Mouse (Mus musculus): ENCODE measurements at regions not wholly inside any gene's neighbourhood (a gene's known extent, or its start where the extent isn't known, plus 50 kb on each side); places are given as distances from the start of the nearest gene placed in this dataset.
"Not testable (repeated sequence)": the region's sequence is repeated elsewhere in the genome, so short reads cannot be mapped to it uniquely, and the experiment has no call there.

DNA sequence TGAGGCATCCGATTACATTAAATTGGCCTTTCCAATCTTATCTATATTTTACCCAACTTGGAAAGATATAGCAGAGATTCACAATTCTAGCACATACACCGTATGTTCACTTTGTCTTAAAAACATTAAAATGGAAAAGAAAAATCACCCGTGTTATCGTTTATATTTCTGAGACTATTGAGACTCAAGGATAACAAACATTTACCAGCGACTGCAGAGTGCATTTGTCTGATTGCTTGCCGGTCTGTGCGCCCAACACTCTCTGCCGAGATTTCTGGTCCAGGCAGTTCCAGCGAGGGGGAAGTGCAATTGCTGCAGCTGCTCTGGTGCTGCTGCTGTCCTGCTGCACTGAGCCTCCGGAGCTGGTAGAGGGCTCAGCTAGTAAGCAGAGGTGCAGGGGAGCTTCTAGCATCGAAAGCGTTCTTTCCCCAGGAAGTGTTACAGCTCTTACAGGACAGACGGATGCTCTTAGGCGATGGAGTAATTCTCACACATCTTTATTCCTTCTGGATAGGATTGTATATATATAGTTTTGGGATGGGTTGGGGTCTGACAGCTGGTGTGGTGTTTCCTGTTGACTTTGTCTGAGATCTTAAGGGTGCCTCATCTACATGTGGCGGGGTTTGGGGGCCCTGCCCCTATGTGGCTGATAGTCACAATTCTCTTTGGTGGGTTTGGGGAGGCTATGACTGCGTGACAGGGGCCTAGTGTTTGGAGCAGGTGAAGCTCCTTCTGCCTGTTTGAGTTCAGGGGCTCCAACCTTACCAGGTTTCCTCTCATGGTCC, 79.7 kb upstream of the Cwc22 start:
- intact Hi-C loops (cut with DNase I; ENCODE audit: low total_unique reads) = no loop called here
- no peak for DNase-seq

DNA sequence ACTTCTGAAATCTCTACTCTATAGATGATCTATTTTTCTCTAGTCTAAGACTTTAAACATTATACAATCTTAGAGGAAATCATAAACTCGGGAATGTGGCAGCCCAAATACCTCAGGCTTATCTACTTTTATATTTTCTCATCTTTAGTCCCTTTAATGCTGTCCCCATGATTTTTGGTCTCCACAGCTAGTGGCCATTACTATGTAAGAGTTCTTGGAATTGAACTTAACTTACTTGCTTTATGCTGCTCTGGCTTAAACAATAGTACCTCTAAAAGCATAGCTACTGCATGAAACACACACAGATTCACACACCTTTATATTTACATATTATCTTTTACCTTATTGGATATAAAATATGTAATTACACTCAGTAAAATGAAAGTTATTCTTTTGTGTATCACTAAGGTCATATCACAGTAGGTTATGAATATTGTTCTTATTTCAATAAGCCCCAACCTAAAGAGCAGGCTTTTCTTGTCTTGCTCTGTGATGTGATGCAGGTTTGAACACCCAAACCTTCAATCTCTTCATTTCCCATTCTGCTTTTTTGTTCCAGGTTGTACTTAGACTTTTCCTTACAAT, 78.9 kb upstream of the Cwc22 start:
- intact Hi-C loops (cut with DNase I; ENCODE audit: low total_unique reads) = loop anchor here (5.0 kb wide), 2 partner anchors 148 to 233 kb away; no protein-coding TSS in a partner anchor
- no peak for DNase-seq

DNA sequence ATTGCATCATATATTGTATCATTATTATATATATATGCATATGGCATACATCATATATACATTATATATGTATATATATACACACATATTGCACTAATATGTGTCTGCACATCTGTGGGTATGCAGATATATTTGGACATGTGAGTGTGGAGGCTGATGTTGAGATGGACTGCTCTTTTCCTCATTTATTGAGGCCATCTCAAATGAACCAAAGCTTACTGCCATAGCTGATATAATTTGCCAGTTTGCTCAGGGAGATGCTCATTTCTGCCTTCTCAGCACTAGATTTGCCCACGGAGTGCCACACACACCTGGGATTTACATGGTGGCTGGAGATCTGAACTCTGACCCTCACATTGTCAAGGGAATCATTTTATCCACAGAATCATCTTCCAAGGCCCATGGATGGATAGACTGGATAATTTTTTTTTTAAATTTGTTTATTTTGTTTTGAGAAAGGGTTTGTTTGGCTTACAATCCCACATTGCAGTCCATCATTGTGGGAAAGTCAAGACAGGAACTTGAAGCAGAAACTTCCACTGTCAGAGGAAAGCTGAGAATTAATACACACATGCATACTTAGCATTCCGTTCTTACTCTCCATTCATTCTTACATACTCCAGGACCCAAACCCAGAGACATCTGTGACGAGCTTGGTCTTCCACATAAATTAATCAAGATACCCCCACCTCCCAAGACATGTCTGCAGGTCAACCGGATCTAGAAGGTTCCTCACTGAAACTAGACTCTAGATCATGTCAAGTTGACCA, 77.9 kb upstream of the Cwc22 start:
- no peak for DNase-seq
- intact Hi-C loops (cut with DNase I; ENCODE audit: low total_unique reads) = loop anchor here (5.0 kb wide), 2 partner anchors 147 to 232 kb away; no protein-coding TSS in a partner anchor

DNA sequence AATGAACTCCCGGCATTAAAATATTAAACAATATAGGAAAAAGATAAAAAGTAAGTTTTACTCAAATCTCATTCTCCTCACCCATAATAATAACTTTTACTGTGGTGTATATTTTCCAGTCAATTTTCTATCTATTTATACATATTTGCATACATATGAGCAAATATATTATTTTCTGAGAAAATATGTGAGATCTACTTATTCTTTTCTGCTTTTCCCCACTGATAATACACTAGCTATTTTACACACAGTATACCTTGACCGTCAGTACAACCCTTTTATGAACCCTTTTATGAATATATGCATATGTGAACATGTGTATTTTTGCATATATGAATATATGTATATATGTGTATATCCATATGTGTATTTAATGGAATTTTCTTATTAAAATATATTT, 77.2 kb upstream of the Cwc22 start:
- intact Hi-C loops (cut with DNase I; ENCODE audit: low total_unique reads) = loop anchor here (5.0 kb wide), 2 partner anchors 146 to 231 kb away; no protein-coding TSS in a partner anchor
- no peak for DNase-seq

DNA sequence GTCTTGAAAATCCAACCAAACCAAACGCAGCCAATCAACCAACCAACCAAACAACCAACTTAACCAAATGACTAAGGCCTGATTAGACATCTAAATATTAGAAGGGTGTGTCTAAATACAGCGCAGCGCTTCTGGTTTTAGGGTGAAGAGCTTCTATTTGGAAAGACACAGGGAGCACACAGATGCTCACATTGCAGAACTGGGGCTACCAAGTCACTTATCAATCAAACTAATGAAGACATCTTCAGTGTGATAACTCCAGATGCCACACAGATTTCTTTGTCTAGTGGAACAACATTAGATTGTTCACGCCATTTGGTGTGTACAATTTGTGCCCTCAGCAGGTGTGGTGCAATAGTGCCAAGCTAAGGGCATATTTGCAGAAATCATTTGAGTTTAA, 76.6 kb upstream of the Cwc22 start:
- intact Hi-C loops (cut with DNase I; ENCODE audit: low total_unique reads) = loop anchor here (5.0 kb wide), 2 partner anchors 145 to 230 kb away; no protein-coding TSS in a partner anchor

DNA sequence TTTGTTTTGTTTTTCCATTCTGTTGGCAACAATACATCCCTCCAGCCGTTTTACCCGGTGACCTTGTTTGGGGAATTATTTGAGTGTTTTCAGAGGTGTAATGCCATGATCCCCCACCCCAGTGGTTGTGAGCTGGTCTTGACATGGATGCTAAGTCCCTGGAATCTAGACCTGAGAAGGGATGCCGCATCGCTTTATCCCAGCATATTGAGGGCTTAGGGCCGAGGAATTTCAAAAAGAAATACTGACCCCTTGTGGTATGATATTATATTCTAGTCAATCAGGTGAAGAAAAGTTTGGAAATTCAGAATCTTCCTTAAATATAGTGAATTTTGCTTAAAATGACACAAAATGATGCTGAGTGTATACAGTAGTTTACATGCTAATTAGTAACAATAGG, 75.7 kb upstream of the Cwc22 start:
- intact Hi-C loops (cut with DNase I; ENCODE audit: low total_unique reads) = loop anchor here (5.0 kb wide), 2 partner anchors 145 to 230 kb away; no protein-coding TSS in a partner anchor
- no peak for DNase-seq

More for the DNA sequence above, 76.6 kb upstream of the Cwc22 start:
- no peak for DNase-seq

DNA sequence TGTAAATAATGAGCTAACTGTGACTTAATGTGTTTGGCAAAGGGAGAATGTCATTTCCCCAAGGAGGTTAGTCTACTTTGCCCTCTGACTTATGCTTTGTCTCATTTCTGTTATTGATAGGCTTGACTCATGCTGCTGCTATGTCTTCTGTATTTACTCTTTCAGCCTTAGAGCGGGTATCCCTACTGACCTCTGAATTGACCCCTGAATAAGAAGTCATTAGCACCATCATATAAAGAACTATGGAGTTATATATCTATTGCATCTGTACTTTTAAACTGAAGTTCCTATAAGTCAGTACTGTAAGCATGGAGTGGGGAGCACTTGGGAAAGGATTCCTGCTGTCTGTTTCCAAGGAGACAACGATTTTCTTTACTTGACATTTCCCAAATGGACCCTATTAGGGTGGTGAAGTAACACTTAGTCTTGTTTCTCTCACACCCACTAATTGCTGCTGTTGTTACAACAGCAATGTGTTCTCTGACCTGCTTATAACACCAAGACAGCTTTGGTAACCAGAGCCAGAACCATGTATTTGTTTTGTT, 75.3 kb upstream of the Cwc22 start:
- intact Hi-C loops (cut with DNase I; ENCODE audit: low total_unique reads) = loop anchor here (5.0 kb wide), 2 partner anchors 144 to 229 kb away; no protein-coding TSS in a partner anchor
- DNase-seq = no peak

DNA sequence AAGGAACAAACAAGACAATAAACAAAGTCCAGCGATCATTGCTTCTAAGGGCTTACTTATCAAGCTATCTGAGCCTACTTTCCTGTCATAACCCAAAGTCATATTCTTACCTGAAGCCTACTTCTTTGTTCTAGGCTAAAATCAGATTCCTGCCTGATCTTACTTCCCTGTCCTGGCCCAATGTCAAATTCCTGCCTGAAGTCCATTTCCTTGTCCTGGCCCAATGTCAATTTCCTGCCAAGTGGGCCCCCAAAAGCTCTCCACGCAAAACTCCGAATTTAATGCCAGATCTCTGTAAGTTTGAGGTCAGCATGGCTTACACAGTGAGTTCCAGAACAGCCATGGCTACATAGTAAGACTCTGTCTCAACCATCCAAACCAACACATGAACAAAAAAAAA, 74.3 kb upstream of the Cwc22 start:
- intact Hi-C loops (cut with DNase I; ENCODE audit: low total_unique reads) = loop anchor here (5.0 kb wide), 2 partner anchors 143 to 228 kb away; no protein-coding TSS in a partner anchor

DNA sequence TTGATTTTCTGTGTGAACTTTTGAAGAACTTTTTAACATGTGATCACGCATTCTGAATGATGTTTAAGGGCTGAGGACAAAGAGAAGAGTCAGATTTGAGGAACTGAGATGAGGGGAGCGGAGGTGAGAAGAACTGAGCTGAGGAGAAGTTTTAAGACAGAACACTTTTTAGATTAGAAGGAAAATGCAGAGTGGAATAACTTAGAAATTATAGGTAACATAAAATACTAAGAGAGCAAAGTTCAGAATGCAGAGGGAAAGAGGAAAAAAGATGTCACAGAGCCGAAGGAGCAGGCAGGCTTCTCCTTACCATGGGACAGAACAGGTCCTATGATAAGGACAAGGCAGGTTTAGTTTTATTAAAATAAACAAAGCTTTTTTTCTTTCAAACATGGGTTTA, 73.7 kb upstream of the Cwc22 start:
- DNase-seq = no peak
- intact Hi-C loops (cut with DNase I; ENCODE audit: low total_unique reads) = loop anchor here (5.0 kb wide), 2 partner anchors 143 to 228 kb away; no protein-coding TSS in a partner anchor

More for the DNA sequence above, 74.3 kb upstream of the Cwc22 start:
- no peak for DNase-seq

DNA sequence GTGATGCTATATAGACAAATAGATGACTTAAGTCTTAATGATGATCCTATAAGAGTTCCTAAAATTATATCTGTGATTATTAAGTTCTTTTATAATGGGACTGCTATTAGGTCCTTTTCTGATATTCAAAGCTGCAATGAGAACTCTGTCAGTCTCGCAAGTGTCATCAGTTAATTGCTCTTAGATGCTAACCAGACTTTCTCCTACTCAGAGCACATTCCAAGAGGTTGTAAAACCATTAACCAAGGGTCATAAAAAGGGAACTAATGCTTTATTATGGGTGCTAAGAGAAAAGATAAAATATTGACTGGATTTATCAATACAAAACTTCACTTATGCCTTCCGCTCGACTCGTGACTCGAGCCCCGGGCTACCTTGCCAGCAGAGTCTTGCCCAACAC, 66.3 kb upstream of the Cwc22 start:
- intact Hi-C loops (cut with DNase I; ENCODE audit: low total_unique reads); DNase-seq: not testable (repeated sequence)

DNA sequence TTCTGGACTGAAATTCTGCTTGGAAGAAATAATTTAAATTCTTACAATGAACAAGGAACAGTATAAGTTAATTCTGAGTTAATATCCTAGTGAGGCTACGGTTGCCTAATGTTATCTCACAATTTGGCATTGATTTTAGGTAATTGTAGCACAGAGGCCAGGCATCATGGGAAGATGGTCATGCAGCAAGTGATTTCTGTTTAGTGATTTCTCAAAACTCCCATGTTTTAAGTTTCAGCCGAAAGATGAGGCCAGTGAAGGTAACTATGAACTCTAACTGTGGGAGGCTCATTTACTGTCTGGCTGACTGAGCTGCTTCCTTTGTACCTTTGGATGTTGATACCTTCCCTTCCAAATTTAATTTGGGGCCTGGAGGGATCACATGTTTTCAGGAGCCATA, 65.6 kb upstream of the Cwc22 start:
- DNase-seq = no peak
- intact Hi-C loops (cut with DNase I; ENCODE audit: low total_unique reads) = no loop called here

DNA sequence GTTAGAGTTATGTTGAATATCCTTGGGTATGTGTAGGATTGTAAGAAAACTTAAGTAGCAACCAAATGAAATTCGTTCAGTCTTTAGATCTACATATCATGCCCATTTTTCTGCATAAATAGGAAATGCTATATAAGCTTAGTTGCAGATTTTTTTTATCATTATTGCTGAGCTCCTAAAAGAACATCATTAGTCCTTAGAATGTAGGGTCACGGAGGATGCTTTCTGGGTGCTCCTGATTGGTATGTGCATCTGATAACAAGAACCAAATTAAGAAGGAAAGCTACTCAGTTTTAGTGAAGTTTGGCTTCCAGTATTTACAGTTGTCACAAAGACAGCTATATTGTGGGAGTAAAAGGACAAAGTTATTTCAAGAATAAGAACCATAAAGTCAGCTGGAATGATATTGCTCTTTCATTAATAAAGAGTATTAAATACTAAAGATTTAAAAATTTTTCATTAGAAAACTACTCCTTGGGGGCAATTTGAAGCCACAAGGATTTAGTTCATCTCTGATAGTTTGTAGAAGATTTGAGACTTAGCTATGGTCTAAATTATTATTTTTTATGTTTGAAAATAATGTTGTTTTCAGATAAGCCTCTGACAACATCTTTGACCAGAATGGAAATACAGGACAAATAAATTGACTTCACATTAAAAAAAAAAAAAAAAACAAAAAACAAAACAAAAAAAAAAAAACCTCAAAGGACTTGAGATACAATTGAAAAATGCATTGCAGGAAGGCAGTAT, 65.1 kb upstream of the Cwc22 start:
- DNase-seq = no peak
- intact Hi-C loops (cut with DNase I; ENCODE audit: low total_unique reads) = no loop called here

DNA sequence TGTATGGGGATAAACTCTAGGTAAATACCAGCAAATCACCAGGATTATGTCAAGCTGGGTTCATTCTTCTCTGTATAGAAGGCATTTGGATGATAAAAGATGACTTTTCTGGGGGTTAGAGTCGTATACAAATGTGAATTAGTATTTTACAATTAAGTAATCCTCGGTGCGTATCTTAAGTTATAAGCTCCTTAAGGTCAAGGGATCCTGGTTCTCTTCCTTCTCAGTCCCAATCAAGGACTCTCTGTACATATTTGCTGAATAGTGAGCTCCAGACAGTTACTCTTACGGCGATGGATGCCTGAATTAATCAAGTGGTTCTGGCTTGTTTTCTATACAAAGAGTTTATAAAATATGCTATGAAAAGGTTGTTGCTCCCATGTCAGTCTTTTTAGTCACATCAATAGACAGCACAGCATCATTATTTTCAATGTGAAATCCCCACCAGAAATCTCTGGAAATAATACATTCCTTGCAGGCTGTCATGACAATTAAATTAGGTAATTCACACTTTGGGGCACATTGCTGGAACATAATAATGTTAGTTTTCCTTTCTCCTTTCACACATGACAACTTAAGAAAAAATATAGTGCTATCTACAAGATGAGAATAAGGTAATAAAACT, 64.0 kb upstream of the Cwc22 start:
- DNase-seq = no peak
- intact Hi-C loops (cut with DNase I; ENCODE audit: low total_unique reads) = no loop called here

DNA sequence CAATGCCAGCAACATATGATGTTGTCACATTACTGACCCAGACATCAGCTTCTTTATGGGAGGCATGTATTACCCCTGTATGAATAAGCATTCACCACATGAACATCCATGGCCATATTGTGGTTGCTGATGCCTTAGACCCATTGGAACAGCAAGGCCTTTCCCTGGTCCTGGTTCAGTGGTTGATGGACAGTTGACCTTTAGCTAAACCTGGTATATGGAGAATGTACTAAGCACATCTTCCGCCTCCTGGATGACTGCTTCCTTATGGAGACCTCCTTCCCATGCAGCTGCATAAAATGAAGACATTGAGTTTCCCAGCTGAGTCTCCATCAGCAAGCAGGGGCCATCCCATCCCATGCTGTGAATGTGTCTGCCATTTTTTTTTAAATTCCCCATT, 61.9 kb upstream of the Cwc22 start:
- no peak for DNase-seq
- intact Hi-C loops (cut with DNase I; ENCODE audit: low total_unique reads) = no loop called here

DNA sequence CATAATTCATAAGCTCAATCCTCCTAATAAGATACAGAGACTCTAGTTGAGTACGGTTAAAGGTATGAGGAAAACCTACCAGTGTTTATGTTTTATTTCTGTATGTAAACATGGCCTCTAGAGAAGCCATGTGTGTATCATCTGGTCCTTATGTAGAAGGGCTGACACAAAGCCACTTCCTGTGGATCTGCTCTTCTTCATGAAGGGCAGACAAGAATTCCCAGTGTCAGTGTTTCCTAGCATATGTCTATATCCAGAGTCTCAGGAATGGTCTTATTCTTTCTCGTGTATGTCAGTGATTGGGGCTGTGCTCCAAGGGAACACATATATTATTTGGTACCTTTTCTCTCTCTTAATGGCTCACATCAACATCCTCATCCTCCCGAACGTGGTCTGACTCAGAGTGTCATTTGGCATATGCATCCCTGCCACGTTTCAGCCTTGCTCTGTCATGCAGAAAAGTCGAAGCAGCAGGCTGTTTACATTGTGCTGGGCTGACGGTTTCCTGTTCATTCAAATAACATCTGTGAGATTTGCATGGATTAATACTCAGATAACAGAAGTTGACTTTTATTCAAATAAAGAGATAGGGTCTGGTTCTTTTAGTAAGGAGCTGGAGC, 59.3 kb upstream of the Cwc22 start:
- intact Hi-C loops (cut with DNase I; ENCODE audit: low total_unique reads) = no loop called here
- no peak for DNase-seq

DNA sequence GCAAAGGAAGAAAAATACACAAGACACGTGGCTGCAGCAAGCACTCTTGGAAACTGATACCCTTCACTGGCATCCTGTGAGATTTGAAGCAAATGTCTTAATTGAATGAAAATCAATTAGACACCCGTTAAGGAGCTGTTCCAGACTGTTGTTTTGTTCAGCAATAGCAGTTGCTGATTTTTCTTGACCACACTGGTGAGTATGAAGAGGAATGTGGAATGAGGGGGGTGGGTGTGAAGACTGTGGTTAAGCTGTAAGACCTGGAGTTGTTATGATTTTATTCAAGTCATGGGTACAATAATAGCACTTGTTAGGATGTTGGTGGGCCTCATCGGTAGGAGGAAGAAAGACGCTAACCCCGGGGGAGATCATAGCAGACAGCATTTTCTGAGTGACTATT, 58.3 kb upstream of the Cwc22 start:
- intact Hi-C loops (cut with DNase I; ENCODE audit: low total_unique reads) = no loop called here
- no peak for DNase-seq
